Mouse (Mus musculus) A20 (cell line): Measurements from ENCODE around the gene Hmga1.

Experiments
- DNase-seq: peaks from one replicate; pipeline ENCODE4 v3.0.0-alpha.2; 2011; ENCODE audit warnings: low read depth, low spot score

The Hmga1 gene

DNA sequence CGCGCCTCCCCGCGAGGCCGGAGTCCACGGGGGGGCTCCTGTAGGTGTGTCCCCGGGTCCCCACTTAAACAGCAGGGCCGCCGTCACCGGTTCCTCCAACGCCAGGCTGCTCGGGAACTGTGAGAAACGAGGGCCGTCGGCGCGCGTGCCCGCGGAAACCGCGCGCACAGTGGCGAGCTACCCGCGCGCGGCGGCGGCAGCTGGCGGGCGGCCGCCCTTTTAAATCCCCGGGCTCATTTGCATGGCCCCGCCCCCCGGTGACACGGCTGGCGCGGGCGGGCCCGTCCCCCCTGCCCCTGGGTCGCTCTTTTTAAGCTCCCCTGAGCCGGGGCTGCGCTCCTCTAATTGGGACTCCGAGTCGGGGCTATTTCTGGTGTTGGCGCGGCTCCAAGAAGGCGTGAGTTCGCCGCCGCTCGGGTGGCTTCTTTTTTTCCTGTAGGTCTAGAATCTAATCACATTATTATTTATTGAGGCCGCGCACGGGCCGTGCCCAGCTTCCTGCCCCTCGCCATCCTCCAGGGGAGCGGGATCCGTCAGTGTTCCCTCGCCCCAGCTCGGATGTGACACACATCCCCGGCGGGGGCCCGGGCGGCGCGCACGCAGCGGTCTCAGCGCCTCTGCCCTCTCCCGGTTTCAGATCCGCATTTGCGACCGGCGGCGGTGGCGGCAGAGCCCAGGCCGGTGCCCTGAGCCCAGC, at the start of gene Hmga1:
Gene Hmga1 (plus strand): TSS at position 183 of the 697 bp plus-strand sequence.
- peak; percentile 96 for DNase-seq

GRCm38 (mm10) chr17:27506871-27507590, 49.3 kb upstream of the Hmga1 start:
- DNase-seq: no peak

DNA sequence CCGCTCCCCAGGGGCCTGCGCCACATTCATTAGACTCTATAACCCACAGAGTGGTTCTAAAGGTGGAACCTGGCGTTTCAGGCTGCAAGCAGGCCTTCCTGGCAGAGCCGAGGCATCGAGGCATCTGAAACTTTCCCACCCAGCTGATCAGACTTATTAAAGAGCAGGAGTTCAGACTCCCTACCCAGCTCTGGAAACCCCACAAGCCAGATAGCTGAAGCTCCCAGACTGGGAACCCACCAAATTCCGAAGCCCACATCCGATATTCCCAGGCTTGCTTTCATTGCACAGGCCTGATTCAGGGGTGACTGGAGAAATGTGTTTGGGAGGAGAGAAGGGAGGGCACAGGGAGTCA, 48.7 kb upstream of the Hmga1 start:
- no peak for DNase-seq

- DNase-seq: no peak
Observed at GRCm38 (mm10) chr17:27508002-27508401, 48.3 kb upstream of the Hmga1 start.

GRCm38 (mm10) chr17:27508513-27508912, 47.8 kb upstream of the Hmga1 start:
- DNase-seq: no peak

GRCm38 (mm10) chr17:27509056-27509455, 47.2 kb upstream of the Hmga1 start:
- DNase-seq: no peak

DNA sequence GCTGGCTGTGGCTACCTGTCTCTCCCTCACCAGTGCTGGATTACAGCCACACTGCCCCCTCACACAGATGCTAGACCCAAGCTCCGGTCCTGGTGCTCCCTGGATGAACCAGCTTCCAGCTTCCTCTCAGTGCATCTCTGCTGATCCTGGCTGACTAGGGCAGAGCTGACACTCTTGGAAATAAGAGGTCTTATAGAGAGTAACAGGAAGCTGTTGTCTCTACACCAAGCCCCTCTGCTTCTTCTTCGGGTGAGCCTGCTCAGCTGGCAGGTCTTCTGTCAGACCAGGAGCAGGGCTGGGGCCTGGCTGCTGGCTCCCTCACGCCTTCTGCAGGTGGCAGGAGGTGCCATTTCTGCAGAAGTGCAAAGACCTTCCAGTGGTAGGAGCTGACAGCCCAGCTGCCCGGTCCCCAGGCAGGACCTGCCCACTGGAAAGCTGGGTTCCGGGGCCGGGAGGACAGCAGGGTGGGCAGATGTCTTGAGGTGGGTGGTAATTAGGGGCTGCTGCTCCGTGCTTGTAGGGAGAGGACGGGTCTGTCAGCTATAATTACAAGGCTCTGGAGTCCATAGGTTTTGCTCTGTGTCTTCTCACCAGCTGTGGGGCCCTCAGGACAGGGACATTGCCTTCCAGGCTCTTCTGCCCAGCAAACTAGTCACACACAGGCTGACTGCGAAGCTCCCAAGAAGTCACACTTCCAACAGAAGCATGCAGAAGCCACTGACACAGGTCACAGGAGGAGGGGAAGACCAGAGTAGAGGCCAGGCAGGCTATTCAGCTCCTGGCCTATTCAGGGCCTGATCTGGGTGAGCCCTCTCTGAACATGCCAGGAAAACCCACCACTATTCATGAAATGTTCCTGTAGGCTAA, 45.8 kb upstream of the Hmga1 start:
- DNase-seq: no peak

GRCm38 (mm10) chr17:27511125-27511735, 45.1 kb upstream of the Hmga1 start:
- DNase-seq: no peak

- DNase-seq: no peak
Observed at GRCm38 (mm10) chr17:27511865-27512618, 44.3 kb upstream of the Hmga1 start.

- no peak for DNase-seq
Observed at GRCm38 (mm10) chr17:27512619-27513161, 43.6 kb upstream of the Hmga1 start.

DNA sequence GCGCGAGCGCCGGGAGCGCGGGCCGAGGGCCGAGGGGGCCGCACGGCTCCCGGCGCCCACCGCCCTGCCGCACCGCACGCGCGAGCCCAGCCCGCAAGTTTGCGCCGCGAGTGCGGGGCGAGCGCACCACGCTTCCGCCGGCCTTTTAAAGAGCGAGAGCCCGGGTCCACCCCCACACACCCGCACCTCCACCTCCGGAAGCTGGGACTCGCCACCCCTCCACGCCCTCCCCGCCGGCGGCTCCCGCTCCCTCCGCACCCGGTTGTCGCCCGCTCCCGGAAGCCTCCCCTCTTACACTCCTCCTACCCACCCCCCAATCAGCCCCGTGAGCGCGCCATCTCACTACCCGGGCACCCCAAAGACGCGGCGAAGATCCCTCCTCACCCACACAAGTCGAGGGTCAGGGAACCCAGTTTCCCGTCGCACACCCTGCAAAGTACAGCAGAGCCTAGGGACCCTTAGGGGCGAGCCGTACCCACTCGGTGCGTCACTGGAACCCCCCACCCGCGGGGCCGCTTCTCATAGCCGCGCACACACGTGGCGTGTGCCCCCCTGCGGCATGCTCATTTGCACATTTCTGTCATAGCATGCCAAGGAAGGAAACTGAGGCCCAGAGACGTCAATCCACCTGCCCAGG, 42.9 kb upstream of the Hmga1 start:
- DNase-seq: no peak

DNA sequence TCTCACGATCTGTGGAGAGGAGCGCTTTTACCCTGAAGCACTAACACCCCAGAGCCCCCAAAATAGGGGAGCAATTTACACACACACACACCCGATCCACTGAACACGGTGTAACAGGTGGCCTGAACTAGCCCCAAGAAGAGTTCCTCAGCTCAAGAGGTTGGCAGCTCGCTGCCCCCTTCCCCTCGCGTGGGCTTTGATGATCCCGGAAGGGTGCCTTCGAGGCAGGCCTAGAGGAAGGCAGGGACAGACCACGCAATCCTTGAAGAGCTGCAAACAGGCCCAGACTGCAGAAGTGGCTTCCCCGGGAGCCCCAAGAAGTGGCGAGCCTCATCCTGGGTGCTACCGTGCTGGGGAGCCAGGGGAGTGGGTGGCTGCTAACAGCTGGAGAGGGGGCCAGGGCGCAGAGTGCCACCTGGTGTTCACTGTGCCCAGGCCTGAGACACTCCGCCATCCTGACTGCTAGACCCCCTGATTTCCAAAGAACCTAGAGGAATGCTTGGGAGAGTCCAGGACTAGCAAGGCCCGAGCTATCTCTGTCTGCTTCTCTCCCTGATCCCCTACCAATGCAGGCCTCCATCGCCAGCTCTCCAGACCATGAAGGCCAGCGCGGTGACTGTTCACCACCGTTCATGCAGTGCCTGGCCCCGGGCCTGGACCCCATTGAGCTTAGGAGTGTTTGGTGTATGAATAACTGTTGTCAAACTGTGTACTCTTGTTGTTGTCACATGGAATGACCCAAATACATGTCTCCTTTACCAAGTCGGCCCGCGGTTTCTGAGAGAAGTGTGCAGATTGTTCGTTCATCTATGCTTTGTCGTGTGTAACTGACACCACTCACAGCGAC, 42.2 kb upstream of the Hmga1 start:
- no peak for DNase-seq

GRCm38 (mm10) chr17:27518296-27518695, 38.0 kb upstream of the Hmga1 start:
- DNase-seq: no peak

DNA sequence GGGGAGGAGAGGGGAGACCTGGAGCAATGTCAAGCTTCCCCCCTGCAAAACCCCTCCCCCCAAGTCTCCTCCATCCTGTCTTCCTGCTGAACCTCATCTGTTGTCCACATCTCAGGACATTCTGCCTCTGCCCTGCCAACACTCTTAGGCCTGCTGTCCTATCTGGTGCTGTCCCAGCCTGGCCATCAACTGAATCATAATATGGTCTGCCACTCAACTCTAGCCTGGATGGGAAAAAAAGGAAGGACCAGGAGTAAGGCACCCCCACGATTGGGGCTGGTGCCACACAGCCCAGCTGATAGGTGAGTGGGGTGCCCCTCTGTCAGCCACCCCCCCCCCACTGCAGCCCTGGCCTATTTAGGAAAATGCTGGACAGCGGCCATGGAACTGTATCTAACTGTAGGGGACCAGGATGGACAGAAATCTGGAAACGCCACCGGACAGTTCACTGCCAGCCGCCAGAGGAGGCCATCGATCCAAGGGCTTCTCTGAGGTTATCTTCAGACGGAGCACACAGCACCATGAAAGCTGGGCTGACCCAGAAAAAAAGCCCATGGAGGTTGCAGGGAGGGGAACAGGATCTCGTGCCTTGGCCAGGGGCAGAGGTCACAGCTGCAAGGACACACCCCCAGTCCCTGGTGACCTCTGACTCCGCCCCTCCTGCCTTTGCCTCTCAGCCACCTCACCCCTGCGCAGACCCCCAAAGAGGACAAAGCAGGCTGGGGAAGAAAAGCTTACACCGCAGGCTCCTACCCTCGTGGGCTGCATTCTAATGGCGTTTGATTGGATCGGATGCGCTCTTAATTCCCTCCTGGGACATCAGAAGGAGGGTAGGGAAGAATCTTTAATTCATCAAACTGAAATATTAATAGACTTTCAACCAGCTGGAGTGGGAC, 37.3 kb upstream of the Hmga1 start:
- DNase-seq: no peak

DNA sequence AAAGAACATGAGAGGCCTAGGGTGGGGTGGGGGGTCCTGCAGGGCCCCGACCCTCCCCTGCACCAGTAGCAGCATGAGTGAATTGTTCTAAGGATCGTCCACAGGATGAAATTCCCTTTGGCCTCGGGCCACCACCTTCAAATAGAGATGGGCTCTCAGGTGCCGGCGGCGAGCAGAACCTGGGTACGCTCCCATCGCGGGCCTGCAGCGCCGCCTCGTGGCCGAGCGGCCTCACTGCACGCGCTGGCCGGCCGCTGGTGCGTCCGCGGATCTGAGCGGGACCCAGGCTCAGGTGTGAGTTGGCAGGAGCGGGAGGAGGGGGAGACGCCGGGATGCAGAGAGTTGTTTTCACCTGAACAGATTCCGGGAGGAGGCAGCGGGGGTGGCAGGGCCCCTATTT, 35.7 kb upstream of the Hmga1 start:
- peak; percentile 56 for DNase-seq

GRCm38 (mm10) chr17:27521303-27521702, 35.0 kb upstream of the Hmga1 start, which contains the start of gene Grm4:
TSS of gene Grm4 (minus strand) at chr17:27521403.
- DNase-seq: no peak

- DNase-seq: no peak
Observed at GRCm38 (mm10) chr17:27523121-27523520, 33.2 kb upstream of the Hmga1 start.

DNA sequence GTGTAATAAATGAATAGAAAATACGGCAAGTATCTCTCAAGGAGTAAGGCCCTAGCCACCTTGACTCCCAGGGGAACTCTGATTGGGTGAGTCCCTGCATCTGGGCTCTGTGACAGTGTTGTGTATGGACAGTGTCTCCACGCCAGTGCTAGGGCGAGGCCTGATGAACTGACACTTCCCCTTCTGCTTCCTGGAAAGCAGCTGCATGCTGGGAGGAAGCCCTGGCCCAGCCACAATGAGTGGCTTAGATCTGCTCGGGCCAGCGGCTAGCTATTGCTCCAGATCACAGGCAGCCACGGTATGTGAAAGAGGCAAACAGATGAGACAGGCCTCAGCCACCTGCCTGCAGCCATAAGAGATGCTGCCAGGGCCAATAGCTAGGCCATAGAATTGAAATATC, 29.1 kb upstream of the Hmga1 start:
- peak; percentile 29 for DNase-seq
